Mouse (Mus musculus) kidney, embryonic 14.5 days (tissue): ENCODE data around the gene Fabp2. TPM values are rescaled to one million over a fixed set of nuclear protein-coding genes. Genes with fewer than 3 reads are reported as not detected.

Experiments
- ATAC-seq: fragments of 200-750 bp; cut with Nextera tagmentation; 2 replicates; pipeline ENCODE4 v1.8.0; 2017; ENCODE audit warnings: moderate number of reproducible peaks, mild to moderate bottlenecking, moderate TSS enrichment, moderate library complexity; ENCODE audit not compliant: low FRiP score, low TSS enrichment
- H3K27ac ChIP-seq: fragments of 300-500 bp; sonication (generic); 2 replicates; pipeline ENCODE4 v1.5.1; 2014; ENCODE audit warnings: low read depth, mild to moderate bottlenecking, low read length, moderate library complexity, mixed read lengths
- H3K27me3 ChIP-seq: fragments of 300-500 bp; sonication (generic); 2 replicates; pipeline ENCODE4 v1.6.1; 2014; ENCODE audit warnings: mild to moderate bottlenecking, low read length; ENCODE audit not compliant: control insufficient read depth, insufficient read depth
- H3K36me3 ChIP-seq: fragments of 300-500 bp; sonication (generic); 2 replicates; pipeline ENCODE4 v1.6.1; 2014; ENCODE audit warnings: low read length, mixed read lengths; ENCODE audit not compliant: control insufficient read depth, insufficient read depth
- H3K4me1 ChIP-seq: fragments of 300-500 bp; sonication (generic); 2 replicates; pipeline ENCODE4 v1.6.1; 2014; ENCODE audit warnings: low read length, mixed read lengths; ENCODE audit not compliant: control insufficient read depth, insufficient read depth
- H3K4me2 ChIP-seq: fragments of 300-500 bp; sonication (generic); replicated peaks from 2 replicates; pipeline ENCODE4 v1.6.1; 2014; ENCODE audit warnings: low read depth, mild to moderate bottlenecking, low read length
- H3K4me3 ChIP-seq: fragments of 300-500 bp; sonication (generic); 2 replicates; pipeline ENCODE4 v1.5.1; 2014; ENCODE audit warnings: mild to moderate bottlenecking, low read length
- H3K9ac ChIP-seq: fragments of 300-500 bp; sonication (generic); 2 replicates; pipeline ENCODE4 v1.6.1; 2014; ENCODE audit warnings: low read depth, mild to moderate bottlenecking, low read length, moderate library complexity
- H3K9me3 ChIP-seq: fragments of 300-500 bp; sonication (generic); 2 replicates; pipeline ENCODE4 v1.6.1; 2016; ENCODE audit warnings: low read length; ENCODE audit not compliant: control insufficient read depth
- WGBS: fragments of 180-500 bp; shearing (Covaris S2); extraction: QIAGEN DNeasy Blood & Tissue Kit; methylation state at CpG from one replicate; pipeline ENCODE4 v1.1.7; 2014; 5-methylcytosine and 5-hydroxymethylcytosine counted together
- polyA plus RNA-seq: library from polyadenylated mRNA; unstranded; fragments of >200 nt; fragmentation: Nextera tagmentation; extraction: Ambion mirVana; gene quantifications from 2 replicates; pipeline ENCODE4 v1.2.1, GENCODE M21; 2014

Gene Fabp2
- polyA plus RNA-seq, 1 experiment from 2014 or later = not detected

DNA sequence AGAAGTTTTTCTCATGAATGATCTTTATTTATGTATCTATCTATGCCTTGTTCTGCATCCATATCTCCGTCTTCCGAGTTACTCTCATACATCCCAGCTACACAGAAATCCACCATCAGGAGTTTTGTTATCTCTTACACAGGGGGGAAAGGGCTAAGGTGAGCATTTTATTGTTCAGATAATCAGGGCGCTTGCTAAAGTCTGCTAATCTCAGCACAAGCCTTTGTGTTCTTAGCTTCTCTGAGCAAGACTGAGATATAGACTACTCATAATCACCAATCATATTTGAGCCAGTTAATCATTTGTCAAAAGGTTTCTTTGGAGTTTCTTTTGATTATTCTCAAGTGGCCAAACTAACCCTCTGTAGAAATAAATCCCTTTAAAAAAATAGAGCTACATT lies 17.3 kb upstream of the Fabp2 start:
- Histone ChIP-seq H3K27ac (no peak overlapping the region), H3K9me3 (no peaks in the 10 kb centered on the region), H3K4me1 (no peaks in the 10 kb centered on the region), H3K36me3 (no peaks in the 10 kb centered on the region), H3K4me2 (no peak overlapping the region), H3K4me3 (no peak overlapping the region), H3K9ac (no peak overlapping the region), H3K27me3 (no peaks in the 10 kb centered on the region)
- WGBS = 97% methylated on average over 3 of the region's 3 CpGs
- ATAC-seq = no peak

DNA sequence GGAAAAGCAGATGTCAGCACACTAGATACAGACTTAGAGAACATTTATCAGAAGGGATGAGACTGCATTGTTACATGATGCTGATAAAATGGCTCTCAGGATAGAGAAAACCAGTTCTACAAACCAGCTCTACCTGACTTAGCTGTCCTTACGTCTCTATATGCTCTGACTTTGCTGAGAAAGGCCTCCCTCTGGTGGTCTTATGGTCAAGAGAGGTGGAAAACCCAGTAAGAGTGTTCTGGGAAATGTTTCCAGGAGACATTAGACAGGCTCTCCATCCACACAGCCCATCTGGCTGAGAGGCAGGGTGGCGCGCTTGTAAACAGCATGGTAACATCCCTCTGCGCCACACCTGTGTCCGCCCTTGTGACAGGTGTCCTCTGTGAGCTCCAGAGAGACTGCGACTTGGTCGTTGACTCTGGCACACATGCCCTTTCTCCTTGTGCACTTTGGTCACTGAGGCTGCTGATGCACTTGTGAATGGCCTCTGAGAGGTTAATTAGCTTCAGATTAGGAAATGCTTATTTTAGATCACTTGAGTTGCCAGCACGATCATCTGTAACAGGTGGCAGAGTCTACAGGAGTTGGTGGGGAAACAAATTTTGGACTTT lies 16.1 kb upstream of the Fabp2 start:
- no peak for ATAC-seq
- Histone ChIP-seq H3K27ac (no peak overlapping the region), H3K27me3 (no peaks in the 10 kb centered on the region), H3K9ac (no peak overlapping the region), H3K36me3 (no peaks in the 10 kb centered on the region), H3K4me3 (no peak overlapping the region), H3K4me2 (no peak overlapping the region), H3K4me1 (no peaks in the 10 kb centered on the region), H3K9me3 (no peaks in the 10 kb centered on the region)
- 87% methylated on average over 8 of the region's 8 CpGs for WGBS

GRCm38 (mm10) chr3:122887505-122888301 lies 7.2 kb upstream of the Fabp2 start:
- Histone ChIP-seq H3K9ac (no peak overlapping the region), H3K4me3 (no peak overlapping the region), H3K36me3 (no peaks in the 10 kb centered on the region), H3K27ac (no peak overlapping the region), H3K4me1 (no peaks in the 10 kb centered on the region), H3K4me2 (no peak overlapping the region), H3K9me3 (no peaks in the 10 kb centered on the region), H3K27me3 (no peaks in the 10 kb centered on the region)
- WGBS = 85% methylated on average over 4 of the region's 4 CpGs
- ATAC-seq = no peak

GRCm38 (mm10) chr3:122888371-122888819 lies 6.5 kb upstream of the Fabp2 start:
- Histone ChIP-seq H3K4me2 (no peak overlapping the region), H3K27ac (no peak overlapping the region), H3K36me3 (no peaks in the 10 kb centered on the region), H3K4me3 (no peak overlapping the region), H3K4me1 (no peaks in the 10 kb centered on the region), H3K9ac (no peak overlapping the region), H3K9me3 (no peaks in the 10 kb centered on the region), H3K27me3 (no peaks in the 10 kb centered on the region)
- 85% methylated on average over 5 of the region's 5 CpGs for WGBS
- ATAC-seq = no peak

DNA sequence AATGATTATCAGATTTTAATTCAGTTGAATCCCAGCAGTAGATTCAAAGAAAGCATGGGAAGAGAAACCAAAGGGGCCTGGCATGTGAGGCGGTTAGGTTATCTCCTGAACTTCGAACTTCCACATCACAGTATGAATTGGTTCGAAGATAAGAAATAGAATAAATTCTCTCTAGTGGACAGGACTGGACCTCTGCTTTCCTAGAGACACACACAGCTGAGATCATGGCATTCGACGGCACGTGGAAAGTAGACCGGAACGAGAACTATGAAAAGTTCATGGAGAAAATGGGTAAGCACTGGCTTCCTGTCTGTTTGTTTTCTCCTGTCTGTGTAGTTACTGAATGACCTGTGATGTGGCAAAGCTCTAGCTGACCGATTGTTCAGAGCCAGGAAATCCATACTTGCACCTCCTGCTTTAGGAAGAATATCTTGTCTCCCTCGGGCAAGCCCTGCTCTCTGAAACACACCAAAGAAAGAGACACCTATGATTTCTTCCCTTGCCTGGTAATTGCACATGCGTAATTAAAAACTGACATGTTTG lies 388 bp downstream of the Fabp2 start:
- H3K9ac ChIP-seq = no peak overlapping the region
- H3K4me3 ChIP-seq = no peak overlapping the region
- H3K9me3 ChIP-seq = no peaks in the 10 kb centered on the region
- H3K27ac ChIP-seq = no peak overlapping the region
- H3K4me2 ChIP-seq = no peak overlapping the region
- H3K27me3 ChIP-seq = no peaks in the 10 kb centered on the region
- no peaks in the 10 kb centered on the region for H3K4me1 ChIP-seq
- WGBS = 84% methylated on average over 11 of the region's 11 CpGs
- no peak for ATAC-seq
- no peaks in the 10 kb centered on the region for H3K36me3 ChIP-seq

GRCm38 (mm10) chr3:122898254-122898653 lies 3.4 kb downstream of the Fabp2 start:
- H3K27me3 ChIP-seq = no peaks in the 10 kb centered on the region
- WGBS = 65% methylated on average over 6 of the region's 6 CpGs
- no peaks in the 10 kb centered on the region for H3K9me3 ChIP-seq
- H3K4me2 ChIP-seq = no peak overlapping the region
- H3K4me1 ChIP-seq = no peaks in the 10 kb centered on the region
- no peak overlapping the region for H3K4me3 ChIP-seq
- no peaks in the 10 kb centered on the region for H3K36me3 ChIP-seq
- no peak overlapping the region for H3K27ac ChIP-seq
- no peak overlapping the region for H3K9ac ChIP-seq
- ATAC-seq = no peak

DNA sequence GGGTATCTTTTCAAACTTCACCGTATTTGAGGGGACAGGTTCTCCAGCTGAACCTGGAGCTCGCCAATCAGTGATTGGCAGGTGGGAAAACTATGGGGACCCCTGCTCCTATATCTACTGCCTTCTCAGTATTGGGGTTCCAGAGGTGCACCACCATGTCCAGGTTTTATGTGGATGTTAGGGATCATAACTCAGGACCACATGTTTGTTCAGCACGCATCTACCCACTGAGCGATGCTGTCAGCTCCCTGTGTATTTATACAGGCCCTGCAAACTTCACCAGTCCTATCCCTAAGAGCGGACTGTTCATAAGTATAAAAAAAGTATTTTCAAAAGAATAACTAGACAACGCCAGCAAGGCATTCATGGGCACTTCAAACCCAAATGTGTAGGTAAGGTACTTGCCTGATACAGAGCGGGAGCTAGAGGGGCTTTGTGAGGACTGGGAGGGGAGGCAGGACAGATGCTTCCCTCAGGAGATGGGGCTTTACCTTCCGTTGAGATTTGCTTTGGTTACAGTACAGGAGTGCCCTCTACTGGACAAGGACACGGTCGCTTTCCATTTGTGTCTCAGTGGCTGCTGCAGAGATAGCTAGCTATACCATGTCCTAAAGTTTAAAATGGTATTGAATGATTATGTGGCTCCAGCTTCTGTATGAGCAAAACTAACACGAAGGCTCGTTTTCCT lies 9.0 kb downstream of the Fabp2 start:
- 0 out of 2 replicates have a peak, but pooled peaks have one; percentile 52 for ATAC-seq

DNA sequence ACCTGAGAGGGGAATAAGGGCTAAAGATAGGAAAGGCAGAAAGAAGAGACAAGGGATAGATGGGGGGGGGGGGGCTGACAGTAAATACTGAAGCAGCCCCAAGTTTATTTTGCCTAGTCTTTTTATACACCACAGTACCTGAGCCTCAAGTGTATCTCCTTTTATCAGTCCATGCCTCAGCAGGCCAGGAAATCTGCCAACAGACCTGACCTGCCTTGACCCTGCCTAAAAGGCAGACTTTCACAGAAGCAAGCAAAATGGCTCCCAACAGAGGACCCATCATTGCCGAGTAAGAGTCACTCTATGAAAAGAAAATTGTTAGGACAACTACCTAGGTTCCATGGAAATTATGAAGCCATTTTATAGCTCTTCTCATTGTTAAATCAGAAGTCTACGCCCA lies 13.0 kb downstream of the Fabp2 start:
- no peaks in the 10 kb centered on the region for H3K27me3 ChIP-seq
- ATAC-seq = no peak
- H3K36me3 ChIP-seq = no peaks in the 10 kb centered on the region
- no peaks in the 10 kb centered on the region for H3K9me3 ChIP-seq
- H3K27ac ChIP-seq = no peak overlapping the region
- no peak overlapping the region for H3K9ac ChIP-seq
- 89% methylated on average over 2 of the region's 2 CpGs for WGBS
- no peak overlapping the region for H3K4me3 ChIP-seq
- no peaks in the 10 kb centered on the region for H3K4me1 ChIP-seq
- H3K4me2 ChIP-seq = no peak overlapping the region

More for the DNA sequence above, 9.0 kb downstream of the Fabp2 start:
- H3K4me3 ChIP-seq = no peak overlapping the region
- H3K4me2 ChIP-seq = no peak overlapping the region
- H3K27me3 ChIP-seq = no peaks in the 10 kb centered on the region
- no peaks in the 10 kb centered on the region for H3K9me3 ChIP-seq
- 45% methylated on average over 12 of the region's 12 CpGs for WGBS
- H3K9ac ChIP-seq = no peak overlapping the region
- H3K4me1 ChIP-seq = no peaks in the 10 kb centered on the region
- H3K36me3 ChIP-seq = no peaks in the 10 kb centered on the region
- no peak overlapping the region for H3K27ac ChIP-seq

DNA sequence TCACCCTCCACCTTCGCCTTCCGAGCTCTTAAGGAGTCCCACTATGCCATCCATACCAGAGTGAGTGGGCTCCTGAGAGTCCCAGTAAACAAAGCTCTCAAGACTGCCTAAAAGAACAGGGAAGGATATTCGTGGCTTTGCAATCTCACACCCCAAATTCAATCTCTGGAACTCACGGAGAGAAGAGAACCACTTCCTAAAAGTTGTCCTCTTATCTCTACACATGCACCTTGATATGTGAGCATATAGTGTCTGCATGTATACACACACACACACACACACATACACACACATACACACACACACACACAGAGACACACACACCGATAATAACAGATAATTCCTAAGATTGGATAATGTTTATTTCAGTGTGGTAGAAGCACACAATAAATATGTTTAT lies 20.6 kb downstream of the Fabp2 start:
- H3K36me3 ChIP-seq = no peaks in the 10 kb centered on the region
- ATAC-seq = no peak
- WGBS = 86% methylated on average over 5 of the region's 5 CpGs

More for the DNA sequence above, 20.6 kb downstream of the Fabp2 start:
- Histone ChIP-seq H3K9me3 (no peaks in the 10 kb centered on the region), H3K4me2 (no peak overlapping the region), H3K27me3 (no peaks in the 10 kb centered on the region), H3K4me3 (no peak overlapping the region), H3K9ac (no peak overlapping the region), H3K27ac (no peak overlapping the region), H3K4me1 (no peaks in the 10 kb centered on the region)
